20 mouse cellular contexts compared by ENCODE assay signal in the genomic region with DNA sequence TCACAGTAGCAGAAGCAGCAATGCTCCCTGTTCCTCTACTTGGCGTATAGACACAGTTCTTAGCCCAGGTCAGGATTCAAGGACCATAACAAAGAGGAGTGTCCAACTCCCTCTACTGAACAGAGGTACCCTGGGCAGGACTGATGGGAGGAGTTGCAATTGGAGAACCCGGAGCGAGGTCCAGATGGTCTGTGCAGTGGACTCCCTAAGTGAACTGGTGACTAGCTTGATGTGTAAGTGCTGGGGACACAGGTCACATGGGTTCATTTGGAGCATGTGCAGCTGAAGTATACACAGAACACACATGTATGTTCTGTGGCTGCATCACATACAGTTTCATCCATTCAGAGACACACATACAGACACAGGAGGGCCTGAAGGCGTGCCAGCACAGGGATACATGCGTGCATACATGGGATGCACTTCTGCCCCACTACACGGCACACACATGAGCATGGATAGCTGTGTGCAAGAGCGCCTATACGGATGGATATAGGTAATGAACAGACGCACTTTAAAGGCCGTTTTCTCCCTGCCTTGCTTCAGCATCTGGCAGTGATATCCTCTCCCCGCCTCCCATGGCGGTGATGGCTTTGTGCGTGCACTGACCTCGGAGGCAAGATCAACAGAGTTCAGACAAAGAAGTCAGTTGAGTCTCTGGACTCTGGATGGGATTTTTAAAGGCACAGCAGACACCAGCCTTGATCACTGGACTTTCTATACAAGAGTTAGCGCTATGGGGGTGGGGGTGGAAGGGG. TPM values are rescaled to one million over a fixed set of nuclear protein-coding genes. Genes with fewer than 3 reads are reported as not detected.
DNase-seq lines count a peak whose midpoint lies in the region; ATAC-seq and TF ChIP-seq lines count a peak whose summit lies in the region.
"Had no signal": no experiment of that assay in that cellular context is flagged by ENCODE, and none has a peak within 500 bp of the region (broad histone marks: within the 10 kb centered on the region; RNA-seq: fewer than 3 reads in every experiment).

No protein-coding gene starts in this region.

- no peaks in the 10 kb centered on the region for H3K27me3 ChIP-seq in kidney, embryonic 15.5 days
- H3K27me3 ChIP-seq: embryonic facial prominence, embryonic 15.5 days had no signal

- H3K9me3 ChIP-seq in kidney, embryonic 15.5 days (replicated peaks), result no peaks in the 10 kb centered on the region
- H3K9me3 ChIP-seq: embryonic facial prominence, embryonic 15.5 days had no signal

- 0 out of 2 replicates have a peak, but pooled peaks cover 7% of the 10 kb centered on the region for H3K4me1 ChIP-seq in kidney, embryonic 15.5 days
- H3K4me1 ChIP-seq: embryonic facial prominence, embryonic 15.5 days had no signal

- no peak overlapping the region for H3K4me2 ChIP-seq in kidney, embryonic 15.5 days
- H3K4me2 ChIP-seq: embryonic facial prominence, embryonic 15.5 days had no signal

- H3K36me3 ChIP-seq in kidney, embryonic 15.5 days, result no peaks in the 10 kb centered on the region
- H3K36me3 ChIP-seq: embryonic facial prominence, embryonic 15.5 days had no signal

- DNase-seq in kidney, adult 18-20 months, result no peak
- DNase-seq in brain, embryonic 14.5 days (ENCODE audit: low read depth), result peak; percentile 8
- DNase-seq in embryo, embryonic 10 days (ENCODE audit: low spot score), result peak; percentile 78
- peak; percentile 11 for DNase-seq in forelimb bud, embryonic 11.5 days (ENCODE audit: low read depth, low spot score)
- no peak for DNase-seq in spleen, adult 12 weeks (ENCODE audit: low spot score)
- DNase-seq: cerebellum, adult 9-11 months; gastrocnemius, postnatal 36 days; kidney, adult 9 months; layer of hippocampus, postnatal 36 days; lung, postnatal 10 days; midbrain, embryonic 14.5 days; thymus, postnatal 14 days had no signal

- no peak overlapping the region for H3K27ac ChIP-seq in kidney, embryonic 15.5 days
- H3K27ac ChIP-seq: embryonic facial prominence, embryonic 15.5 days; liver, embryonic 14.5 days had no signal

- TF ChIP-seq CTCF in brain, embryonic 14.5 days (IDR thresholded peaks at IDR 0.05; ENCODE audit: borderline replicate concordance, extremely low read depth, insufficient read depth, insufficient read length), result no peak

- no peak for TF ChIP-seq POLR2A in brain, embryonic 14.5 days (IDR thresholded peaks at IDR 0.05; ENCODE audit: borderline replicate concordance, extremely low read depth, insufficient read depth, insufficient read length, poor library complexity, severe bottlenecking)

- ATAC-seq in kidney, embryonic 15.5 days (replicated peaks; ENCODE audit: low FRiP score), result peak; percentile 42; the same call in 1 of the 2 replicates
- ATAC-seq in megakaryocyte progenitor cell, adult 5-6 weeks (replicated peaks; ENCODE audit: poor library complexity), result no peak

- H3K4me3 ChIP-seq in kidney, embryonic 15.5 days (replicated peaks), result no peak overlapping the region
- H3K4me3 ChIP-seq: embryonic facial prominence, embryonic 15.5 days had no signal

- WGBS in kidney, embryonic 15.5 days, result 53% methylated on average over 15 of the region's 15 CpGs

- no peak overlapping the region for H3K9ac ChIP-seq in kidney, embryonic 15.5 days
- H3K9ac ChIP-seq: embryonic facial prominence, embryonic 15.5 days; liver, embryonic 14.5 days had no signal

RNA-seq across cellular contexts. Expression of a gene that starts 12.9 kb away (rescaled TPM):
- polyA plus RNA-seq in kidney, embryonic 15.5 days (2015; fragmentation: Nextera tagmentation; extraction: Ambion mirVana), result 48.1 and 53.8 TPM in 2 replicates
- 18.8 and 23.1 TPM in 2 replicates for polyA plus RNA-seq in brain, embryonic 14.5 days (2012; rRNA removed)
- total RNA-seq in megakaryocyte progenitor cell, adult 5-6 weeks (2015), result 4.3 and 4.4 TPM in 2 replicates
- total RNA-seq in megakaryocyte progenitor cell, adult 5-6 weeks (2017), result 3.5 and 4.3 TPM in 2 replicates

RNA-seq across cellular contexts. Expression of a gene that starts 19.6 kb away (rescaled TPM):
- 0.32 and 0.40 TPM in 2 replicates for polyA plus RNA-seq in kidney, embryonic 15.5 days (2015; fragmentation: Nextera tagmentation; extraction: Ambion mirVana)
- 0.08 and 0.26 TPM in 2 replicates for polyA plus RNA-seq in brain, embryonic 14.5 days (2012; rRNA removed)
- total RNA-seq in megakaryocyte progenitor cell, adult 5-6 weeks (2015), result 1.1 and 9.0 TPM in 2 replicates
- 0.12 and 0.95 TPM in 2 replicates for total RNA-seq in megakaryocyte progenitor cell, adult 5-6 weeks (2017)
- total RNA-seq: ES-E14; gastrocnemius, postnatal 36 days; layer of hippocampus, adult 18-20 months; layer of hippocampus, postnatal 36 days had no signal
- polyA plus RNA-seq: midbrain, embryonic 14.5 days had no signal

RNA-seq across cellular contexts. Expression of a gene that starts 39.8 kb away (rescaled TPM):
- polyA plus RNA-seq in kidney, embryonic 15.5 days (2015; fragmentation: Nextera tagmentation; extraction: Ambion mirVana), result 255 and 275 TPM in 2 replicates
- polyA plus RNA-seq in brain, embryonic 14.5 days (2012; rRNA removed), result 54.5 and 108 TPM in 2 replicates
- total RNA-seq in megakaryocyte progenitor cell, adult 5-6 weeks (2015), result 42.5 and 50.4 TPM in 2 replicates
- total RNA-seq in megakaryocyte progenitor cell, adult 5-6 weeks (2017), result 87.4 and 89.5 TPM in 2 replicates

RNA-seq across cellular contexts. Expression of a gene that starts 49.1 kb away (rescaled TPM):
- 93.5 and 104 TPM in 2 replicates for polyA plus RNA-seq in kidney, embryonic 15.5 days (2015; fragmentation: Nextera tagmentation; extraction: Ambion mirVana)
- polyA plus RNA-seq in brain, embryonic 14.5 days (2012; rRNA removed), result 48.5 and 56.6 TPM in 2 replicates
- total RNA-seq in megakaryocyte progenitor cell, adult 5-6 weeks (2015), result 73.6 and 93.7 TPM in 2 replicates
- total RNA-seq in megakaryocyte progenitor cell, adult 5-6 weeks (2017), result 58.7 and 64.1 TPM in 2 replicates

RNA-seq across cellular contexts. Expression of a gene that starts 49.8 kb away (rescaled TPM):
- polyA plus RNA-seq in kidney, embryonic 15.5 days (2015; fragmentation: Nextera tagmentation; extraction: Ambion mirVana), result 21.4 and 21.7 TPM in 2 replicates
- 0.27 and 0.29 TPM in 2 replicates for polyA plus RNA-seq in brain, embryonic 14.5 days (2012; rRNA removed)
- not detected in 2 replicates for total RNA-seq in megakaryocyte progenitor cell, adult 5-6 weeks (2015)
- not detected in 2 replicates for total RNA-seq in megakaryocyte progenitor cell, adult 5-6 weeks (2017)
- total RNA-seq: gastrocnemius, postnatal 36 days; layer of hippocampus, adult 18-20 months; layer of hippocampus, postnatal 36 days; left cerebral cortex, postnatal 25 days had no signal
- polyA plus RNA-seq: heart, postnatal 0 days; midbrain, embryonic 14.5 days had no signal

Comparison
In these comparisons a context has a peak if more than half of its experiments do, and no peak if none do; other contexts are left out.
1. DNase-seq: peak in brain, embryonic 14.5 days (single experiment), embryo, embryonic 10 days (single experiment) and forelimb bud, embryonic 11.5 days (single experiment); none in kidney, adult 18-20 months (single experiment) and spleen, adult 12 weeks (single experiment).